Mouse (Mus musculus) ES-CJ7 (cell line): Measurements from ENCODE around the gene Cxcl13.

Source experiments
- DNase-seq: peaks from one replicate; pipeline ENCODE4 v3.0.0; 2011; ENCODE audit warnings: low read depth, low spot score

The Cxcl13 gene

GRCm38 (mm10) chr5:95956651-95957050 lies at the start of gene Cxcl13:
Gene Cxcl13, plus strand, starts transcription at chr5:95956951.
- no peak for DNase-seq

GRCm38 (mm10) chr5:95911006-95911405 lies 45.7 kb upstream of the Cxcl13 start:
- DNase-seq = no peak

- DNase-seq = no peak
Observed at GRCm38 (mm10) chr5:95918491-95918890, 38.3 kb upstream of the Cxcl13 start.

DNA sequence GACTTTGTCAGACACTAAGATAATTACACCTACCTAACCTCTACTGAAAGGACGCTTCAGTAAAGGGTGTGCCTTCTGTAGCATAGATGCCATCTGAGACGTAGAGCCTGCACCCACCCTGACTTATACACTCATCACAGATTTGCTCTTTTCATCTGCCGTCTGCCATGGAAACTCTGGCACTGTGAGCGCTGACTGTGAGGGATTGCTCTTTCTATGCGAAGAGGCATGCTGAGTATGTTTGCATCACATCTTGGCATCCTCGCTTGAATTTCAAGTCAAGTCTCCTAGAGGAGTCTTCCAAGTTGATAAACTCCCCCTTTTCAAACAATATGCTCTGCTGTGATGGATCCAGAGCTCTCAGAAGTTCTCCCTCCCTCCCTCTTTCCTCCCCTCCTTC lies 32.7 kb upstream of the Cxcl13 start:
- no peak for DNase-seq

GRCm38 (mm10) chr5:95925204-95925930 lies 31.4 kb upstream of the Cxcl13 start:
- no peak for DNase-seq

DNA sequence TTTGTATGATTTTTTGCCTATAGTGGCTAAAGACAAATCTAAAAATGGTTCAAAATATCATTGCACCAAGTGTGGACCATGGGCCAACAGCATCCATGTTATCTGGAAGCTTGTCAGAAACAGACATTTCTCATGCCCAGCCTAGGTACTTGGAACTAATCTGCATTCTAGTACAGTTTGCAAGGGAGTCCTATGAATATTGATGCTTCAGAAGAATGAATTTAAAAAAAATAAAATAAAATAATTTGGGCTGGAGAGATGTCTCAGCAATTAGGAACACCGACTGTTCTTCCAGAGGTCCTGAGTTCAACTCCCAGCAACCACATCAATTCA lies 30.9 kb upstream of the Cxcl13 start:
- DNase-seq = no peak

- no peak for DNase-seq
Observed at GRCm38 (mm10) chr5:95935035-95935434, 21.7 kb upstream of the Cxcl13 start.

DNA sequence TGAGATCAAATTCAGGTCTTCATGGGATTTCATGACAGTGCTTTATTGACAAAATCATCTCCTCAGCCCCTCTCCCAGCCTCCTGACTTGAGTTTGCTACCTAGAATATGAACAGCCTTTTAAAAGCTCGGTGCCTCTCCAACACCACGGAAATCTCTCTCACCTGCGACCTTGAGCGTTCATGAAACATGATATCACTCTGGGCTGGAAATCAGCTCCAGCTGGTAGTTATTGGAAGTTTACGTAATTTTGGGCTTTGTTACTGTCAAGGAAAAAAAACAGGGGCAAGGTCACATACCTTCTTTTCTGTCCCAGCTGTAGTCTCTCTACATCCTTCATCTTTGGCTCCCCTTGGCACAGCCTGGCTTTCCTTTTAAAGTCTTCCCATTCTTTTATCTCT lies 20.7 kb upstream of the Cxcl13 start:
- no peak for DNase-seq

DNA sequence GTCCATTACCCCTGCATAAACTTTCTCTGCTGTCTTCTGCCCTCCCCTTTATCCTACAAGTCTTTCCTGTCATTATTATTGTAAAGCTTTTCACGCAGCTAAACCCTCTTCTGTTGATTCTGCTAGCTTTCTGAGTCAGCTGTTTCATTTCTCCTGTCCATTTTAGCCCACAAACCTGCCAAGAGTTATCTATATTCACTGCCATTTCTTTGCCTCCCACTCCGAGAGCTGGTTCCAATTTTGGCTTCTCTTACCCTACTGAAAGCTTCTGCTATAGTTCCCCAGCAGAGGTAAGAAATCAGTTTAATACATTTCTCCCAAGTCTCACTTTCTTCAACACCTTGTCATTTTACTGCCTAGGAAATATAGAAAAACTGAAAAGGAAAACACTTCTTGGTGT lies 19.6 kb upstream of the Cxcl13 start:
- no peak for DNase-seq

DNA sequence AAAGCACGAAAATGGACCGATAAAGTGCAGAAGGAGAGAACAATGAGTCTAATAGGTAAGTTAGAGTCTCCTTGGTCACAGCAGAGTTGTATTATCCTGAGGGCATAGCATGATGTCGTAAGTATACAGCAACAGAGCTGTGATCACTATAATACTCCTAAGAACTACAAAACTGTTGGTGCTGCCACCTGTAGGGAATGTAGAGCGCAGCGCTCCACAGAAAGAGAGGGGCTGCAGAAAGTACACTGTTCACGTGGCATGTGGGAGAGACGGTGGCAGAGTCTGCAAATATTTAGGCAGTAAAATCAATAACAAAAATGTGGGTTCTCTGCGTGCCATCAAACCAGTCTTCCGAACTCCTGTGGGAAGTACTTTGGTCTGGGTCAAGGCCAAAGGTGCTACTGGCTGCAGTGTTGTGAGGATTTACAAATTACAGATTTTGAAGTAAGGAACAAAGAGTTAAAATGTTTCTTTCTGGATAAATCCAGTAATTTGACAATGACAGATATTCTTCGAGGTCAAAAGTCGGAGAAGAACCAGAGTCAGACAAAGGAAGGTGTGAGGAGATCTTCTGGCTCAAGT lies 18.6 kb upstream of the Cxcl13 start:
- peak; percentile 14 for DNase-seq

GRCm38 (mm10) chr5:95940682-95941221 lies 16.0 kb upstream of the Cxcl13 start:
- no peak for DNase-seq

GRCm38 (mm10) chr5:95941562-95941961 lies 15.2 kb upstream of the Cxcl13 start:
- DNase-seq = no peak

DNA sequence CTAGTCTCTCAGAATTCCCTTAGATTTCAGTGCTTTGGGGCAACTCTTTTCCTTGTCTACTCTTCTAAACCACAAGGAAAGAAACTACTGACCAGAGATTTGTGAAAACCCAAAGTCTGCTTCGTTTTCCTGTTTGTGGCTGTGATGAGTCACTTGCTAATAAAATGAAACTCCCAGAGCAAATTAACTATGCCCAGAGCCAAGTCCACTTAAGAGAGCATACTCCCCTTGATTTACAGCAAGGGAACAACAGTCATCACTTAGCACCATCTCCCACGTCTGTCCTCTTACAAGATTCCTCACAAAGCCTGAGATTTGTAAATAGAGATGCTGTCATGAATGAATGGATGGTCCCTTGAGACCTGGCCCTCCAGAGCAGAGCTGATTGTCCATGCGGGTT lies 11.6 kb upstream of the Cxcl13 start:
- no peak for DNase-seq

DNA sequence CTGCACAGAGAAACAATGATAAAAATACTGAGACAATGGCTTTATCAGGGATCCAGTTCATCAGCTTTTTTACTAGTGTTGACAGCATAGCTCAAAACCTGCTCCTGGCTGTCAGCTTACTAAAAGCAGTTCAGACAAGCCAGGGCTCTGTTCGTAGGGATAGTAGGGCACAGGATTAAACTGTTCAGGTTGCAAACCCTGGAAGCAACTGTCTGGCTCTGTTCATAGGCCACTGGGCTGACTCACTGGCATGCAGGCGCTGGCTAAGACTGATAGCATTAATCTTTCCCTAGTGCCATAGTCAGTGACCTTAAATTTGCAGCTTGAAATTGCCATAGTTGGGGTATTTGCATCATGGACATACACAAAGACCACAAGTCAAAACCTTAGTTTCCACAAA lies 10.4 kb upstream of the Cxcl13 start:
- no peak for DNase-seq

- no peak for DNase-seq
Observed at GRCm38 (mm10) chr5:95948641-95949040, 8.1 kb upstream of the Cxcl13 start.

GRCm38 (mm10) chr5:95949946-95950701 lies 6.6 kb upstream of the Cxcl13 start:
- peak; percentile 68 for DNase-seq

- DNase-seq = no peak
Observed at GRCm38 (mm10) chr5:95964940-95965339, 8.2 kb downstream of the Cxcl13 start.

DNA sequence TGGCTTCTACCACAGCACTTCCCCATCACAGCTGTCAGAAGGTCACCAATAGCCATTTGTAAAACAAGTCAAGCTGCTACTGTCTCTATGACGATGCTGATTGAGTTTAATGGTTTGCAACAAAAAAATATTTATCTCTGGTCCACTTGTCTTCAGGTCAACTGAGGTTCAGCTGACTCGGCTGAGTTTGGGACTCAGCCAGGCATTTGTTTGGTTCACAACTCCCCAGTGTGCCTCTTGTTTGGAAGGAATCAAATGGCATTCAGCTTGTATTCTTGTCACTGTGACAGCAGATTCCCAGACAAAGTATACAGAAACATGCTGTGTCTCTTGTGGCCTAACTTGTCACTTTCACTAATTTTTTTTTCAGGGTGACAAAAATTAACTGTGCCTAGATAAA lies 9.9 kb downstream of the Cxcl13 start:
- no peak for DNase-seq

- peak; percentile 55 for DNase-seq
Observed at GRCm38 (mm10) chr5:95970845-95971244, 14.1 kb downstream of the Cxcl13 start.

GRCm38 (mm10) chr5:95972208-95972607 lies 15.5 kb downstream of the Cxcl13 start:
- DNase-seq = no peak

- DNase-seq = peak; percentile 4
Observed at GRCm38 (mm10) chr5:95973806-95974205, 17.1 kb downstream of the Cxcl13 start.

DNA sequence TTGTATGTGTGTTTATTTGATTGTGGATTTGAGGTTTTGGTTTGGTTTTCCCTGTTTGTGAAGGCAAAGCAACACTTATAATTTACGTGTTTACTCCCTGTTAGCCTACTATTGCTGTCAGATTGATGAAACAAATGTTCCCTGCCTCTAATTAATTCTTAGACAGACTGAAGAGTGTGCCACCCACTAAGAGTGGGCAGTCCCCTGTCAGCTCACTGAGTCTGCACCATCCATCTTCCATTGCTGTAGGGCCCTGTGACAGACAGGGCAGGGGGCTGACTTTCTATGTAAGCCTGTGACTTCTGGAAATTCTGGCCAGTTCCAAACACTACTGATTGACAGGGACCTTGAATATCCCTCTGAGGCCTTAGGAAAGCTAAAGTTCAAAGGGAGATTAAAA lies 19.5 kb downstream of the Cxcl13 start:
- no peak for DNase-seq
